Mouse (Mus musculus): ENCODE data around the gene Srsf11.
A peak's percentile ranks its signal among the peaks of the same experiment; 100 is the strongest.

The Srsf11 gene

DNA sequence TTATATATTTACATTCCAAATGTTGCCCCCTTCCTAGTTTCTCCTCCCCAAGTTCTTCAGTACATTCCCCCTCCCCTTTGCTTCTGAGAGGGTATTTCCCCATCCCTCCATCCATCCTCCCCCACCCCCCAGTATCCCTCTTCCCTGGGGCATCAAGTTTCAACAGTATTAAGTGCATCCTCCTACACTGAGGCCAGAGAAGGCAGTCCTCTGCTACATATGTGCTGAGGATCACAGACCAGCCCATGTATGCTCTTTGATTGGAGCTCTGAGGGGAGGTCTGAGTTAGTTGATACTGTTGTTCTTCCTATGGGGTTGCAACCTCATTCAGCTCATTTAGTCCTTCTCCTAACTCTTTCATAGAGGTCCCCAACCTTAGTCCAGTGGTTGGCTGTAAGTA is 56.8 kb downstream of the Srsf11 start:
- DNase-seq (ENCODE audit: low read depth, low spot score), result no peak

DNA sequence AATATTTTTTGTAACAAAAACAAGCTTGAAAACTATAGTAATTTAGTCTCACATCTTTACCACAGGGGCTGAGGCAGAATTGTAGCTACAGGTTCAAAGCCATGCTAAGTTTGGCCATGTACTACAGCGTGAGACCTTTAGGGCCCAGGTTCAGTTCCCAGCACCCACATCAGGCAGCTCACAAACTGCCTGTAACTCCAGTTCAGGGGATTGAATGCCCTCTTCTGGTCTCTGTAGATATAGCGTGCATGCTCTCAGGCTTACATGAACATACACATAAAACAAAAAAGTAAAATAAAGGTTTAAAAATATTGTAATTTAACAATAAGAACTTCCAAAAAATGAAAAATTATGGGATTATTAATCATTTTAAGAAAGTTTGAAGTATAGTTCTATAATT is 63.2 kb downstream of the Srsf11 start:
- peak; percentile 22 for DNase-seq (ENCODE audit: low read depth, low spot score)

DNA sequence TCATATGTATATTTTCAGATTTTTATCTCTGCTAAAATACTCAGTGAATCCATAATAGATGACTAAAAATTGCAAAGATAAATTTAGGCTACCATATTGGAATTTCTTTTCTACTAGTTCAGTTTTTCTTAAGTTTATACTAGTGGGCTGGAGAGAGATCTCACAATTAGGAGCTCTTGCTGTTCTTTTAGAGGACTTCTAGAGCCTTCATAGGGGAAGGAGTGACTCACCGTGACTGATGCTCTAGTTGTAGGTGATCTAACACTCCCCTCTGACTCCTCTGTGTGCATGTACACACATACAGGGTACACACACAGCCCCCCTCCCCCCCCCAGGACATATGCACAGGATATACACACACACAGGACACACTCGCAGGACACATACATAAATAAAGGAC is 65.3 kb downstream of the Srsf11 start:
- DNase-seq (ENCODE audit: low read depth, low spot score), result no peak
